Comparison of ENCODE assay signal across 13 mouse cellular contexts in the genomic region with DNA sequence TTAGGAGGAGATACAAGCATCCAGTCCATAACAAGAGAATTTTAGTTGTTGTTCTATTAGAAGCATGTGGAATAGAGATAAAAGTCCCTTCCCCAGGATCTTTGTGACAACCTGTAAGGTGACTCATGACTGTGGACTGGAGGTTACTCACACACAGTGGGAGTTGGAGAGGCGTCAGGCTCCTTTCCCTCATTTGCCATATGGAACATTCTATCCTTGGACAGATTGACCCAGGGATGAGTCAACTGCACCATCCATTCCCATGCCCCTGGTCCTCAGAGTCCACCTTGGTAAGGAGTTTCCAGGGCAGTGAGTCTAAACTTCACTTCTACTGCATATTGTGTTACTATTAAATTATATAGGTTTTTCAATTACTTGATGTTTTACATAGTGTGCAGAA.
"Had no signal": no experiment of that assay in that cellular context is flagged by ENCODE, and none has a peak within 500 bp of the region (broad histone marks: within the 10 kb centered on the region; RNA-seq: fewer than 3 reads in every experiment).

No protein-coding gene starts in this region.

- H3K27ac ChIP-seq: left cerebral cortex, adult 2 months; limb, embryonic 15.5 days; liver, embryonic 12.5 days; neural tube, embryonic 13.5 days; stomach, postnatal 0 days had no signal

- ATAC-seq: liver, embryonic 12.5 days; midbrain, embryonic 16.5 days had no signal

- H3K4me2 ChIP-seq: limb, embryonic 15.5 days; liver, embryonic 12.5 days; lung, embryonic 14.5 days; midbrain, embryonic 11.5 days; neural tube, embryonic 13.5 days had no signal

- H3K27me3 ChIP-seq: limb, embryonic 15.5 days; liver, embryonic 12.5 days; neural tube, embryonic 13.5 days had no signal

- DNase-seq: kidney, postnatal 10 days; kidney, postnatal 4 days; lung, embryonic 14.5 days; lung, postnatal 10 days; lung, postnatal 4 days; thymus, postnatal 4 days had no signal

- H3K36me3 ChIP-seq: limb, embryonic 15.5 days; liver, embryonic 12.5 days; neural tube, embryonic 13.5 days had no signal

- H3K4me3 ChIP-seq: left cerebral cortex, adult 2 months; limb, embryonic 15.5 days; liver, embryonic 12.5 days; neural tube, embryonic 13.5 days had no signal

- H3K9me3 ChIP-seq: limb, embryonic 15.5 days; liver, embryonic 12.5 days; neural tube, embryonic 13.5 days had no signal

- H3K4me1 ChIP-seq: limb, embryonic 15.5 days; liver, embryonic 12.5 days; neural tube, embryonic 13.5 days had no signal

- H3K9ac ChIP-seq: limb, embryonic 15.5 days; liver, embryonic 12.5 days; lung, embryonic 14.5 days; neural tube, embryonic 13.5 days had no signal
